Mouse (Mus musculus) intestine, embryonic 15.5 days (tissue): ENCODE data around the gene Hmga2. TPM values are rescaled to one million over a fixed set of nuclear protein-coding genes. Genes with fewer than 3 reads are reported as not detected.
A peak's percentile ranks its signal among the peaks of the same experiment; 100 is the strongest.

ENCODE experiments used
- microRNA counts: library from miRNA; unstranded; fragments of <30 nt; microRNA quantifications from one replicate; lab custom pipeline; 2016
- polyA plus RNA-seq: library from polyadenylated mRNA; unstranded; fragments of >200 nt; fragmentation: Nextera tagmentation; extraction: Ambion mirVana; gene quantifications from 2 replicates; pipeline ENCODE4 v1.2.1, GENCODE M21; 2015

The Hmga2 gene
- polyA plus RNA-seq, 1 experiment from 2014 or later, result 41.2 TPM

MicroRNAs encoded within 50 kb of the gene (microRNA counts, 519-probe panel; counts per million panel counts)
- microRNA mmu-miR-763 (lab: Ali Mortazavi, UCI), result 97.1 counts per million, percentile 29 among the panel's probes with 10 or more counts

Other genes starting within 250 kb of the Hmga2 start
- gene Llph, start 249.4 kb downstream of the Hmga2 start, polyA plus RNA-seq, result 53.6 and 56.0 TPM in 2 replicates